In genomic region chr8:91948173-91948940, GRCm38 (mm10) we compare ENCODE assay signal across 14 mouse cellular contexts.
DNase-seq lines count a peak whose midpoint lies in the region; ATAC-seq and TF ChIP-seq lines count a peak whose summit lies in the region.
"Had no signal": no experiment of that assay in that cellular context is flagged by ENCODE, and none has a peak within 500 bp of the region (broad histone marks: within the 10 kb centered on the region; RNA-seq: fewer than 3 reads in every experiment).

No protein-coding gene starts in this region.

- DNase-seq in hindbrain, embryonic 11.5 days (ENCODE audit: low spot score): no peak
- DNase-seq in limb, embryonic 10.5 days (ENCODE audit: low spot score): peak; percentile 78
- no peak for DNase-seq in yolk sac, embryonic 10.5 days (ENCODE audit: low spot score)
- no peak for DNase-seq in midbrain, postnatal 0 days (ENCODE audit: low spot score)
- DNase-seq: B cell, adult 2 months; cerebellum, adult 11 months; liver, embryonic 13.5 days had no signal

- 65% methylated on average over 18 of the region's 18 CpGs for WGBS in hindbrain, embryonic 15.5 days
- WGBS in hindbrain, embryonic 11.5 days: 66% methylated on average over 18 of the region's 18 CpGs
- WGBS in embryonic facial prominence, embryonic 15.5 days: 31% methylated on average over 18 of the region's 18 CpGs
- 19% methylated on average over 18 of the region's 18 CpGs for WGBS in limb, embryonic 10.5 days
- WGBS in midbrain, postnatal 0 days: 55% methylated on average over 18 of the region's 18 CpGs

- H3K9me3 ChIP-seq in hindbrain, embryonic 15.5 days: no peaks in the 10 kb centered on the region
- no peaks in the 10 kb centered on the region for H3K9me3 ChIP-seq in hindbrain, embryonic 11.5 days (ENCODE audit: control insufficient read depth, low read length)
- no peaks in the 10 kb centered on the region for H3K9me3 ChIP-seq in embryonic facial prominence, embryonic 15.5 days (replicated peaks)
- no peaks in the 10 kb centered on the region for H3K9me3 ChIP-seq in limb, embryonic 10.5 days (replicated peaks)
- H3K9me3 ChIP-seq in midbrain, postnatal 0 days (ENCODE audit: low read length): no peaks in the 10 kb centered on the region
- H3K9me3 ChIP-seq: heart, embryonic 10.5 days; liver, embryonic 13.5 days; midbrain, embryonic 12.5 days had no signal

- no peak for TF ChIP-seq CTCF in midbrain, postnatal 0 days (IDR thresholded peaks at IDR 0.05)

- no peak overlapping the region for H3K9ac ChIP-seq in hindbrain, embryonic 15.5 days
- no peak overlapping the region for H3K9ac ChIP-seq in hindbrain, embryonic 11.5 days (ENCODE audit: low read depth, low read length)
- no peak overlapping the region for H3K9ac ChIP-seq in embryonic facial prominence, embryonic 15.5 days
- no peak overlapping the region for H3K9ac ChIP-seq in midbrain, postnatal 0 days (replicated peaks; ENCODE audit: low read length, poor library complexity, severe bottlenecking)
- H3K9ac ChIP-seq: liver, embryonic 13.5 days; midbrain, embryonic 12.5 days had no signal

- no peak for ATAC-seq in hindbrain, embryonic 15.5 days (ENCODE audit: low FRiP score, low read depth)
- ATAC-seq in hindbrain, embryonic 11.5 days (ENCODE audit: low FRiP score): no peak
- no peak; the same call in 1 of the 2 replicates for ATAC-seq in embryonic facial prominence, embryonic 15.5 days (ENCODE audit: insufficient number of reproducible peaks, low FRiP score, low TSS enrichment, low read depth)
- ATAC-seq in granulocyte monocyte progenitor cell, adult 5-6 weeks (replicated peaks; ENCODE audit: poor library complexity, severe bottlenecking): no peak
- no peak for ATAC-seq in midbrain, postnatal 0 days (ENCODE audit: low FRiP score)
- ATAC-seq: inflammation-experienced regulatory T-cells, adult 6 months had no signal

- no peaks in the 10 kb centered on the region for H3K27me3 ChIP-seq in hindbrain, embryonic 15.5 days
- H3K27me3 ChIP-seq in hindbrain, embryonic 11.5 days (ENCODE audit: control insufficient read depth, insufficient read depth, low read length): no peaks in the 10 kb centered on the region
- H3K27me3 ChIP-seq in embryonic facial prominence, embryonic 15.5 days: peaks cover 21% of the 10 kb centered on the region
- peaks cover 80% of the 10 kb centered on the region for H3K27me3 ChIP-seq in limb, embryonic 10.5 days (ENCODE audit: low read depth, poor library complexity, severe bottlenecking)
- H3K27me3 ChIP-seq in midbrain, postnatal 0 days (ENCODE audit: insufficient read depth, low read length): 0 out of 2 replicates have a peak, but pooled peaks cover 4% of the 10 kb centered on the region

- no peak overlapping the region for H3K4me3 ChIP-seq in hindbrain, embryonic 15.5 days
- no peak overlapping the region for H3K4me3 ChIP-seq in hindbrain, embryonic 11.5 days (ENCODE audit: low read depth, low read length)
- H3K4me3 ChIP-seq in brown adipose tissue, adult 24 weeks (ENCODE audit: insufficient read depth, low read depth, low read length): peak overlapping the region; percentile 18; the same call in 1 of the 2 replicates
- peak overlapping the region; percentile 16 for H3K4me3 ChIP-seq in embryonic facial prominence, embryonic 15.5 days (replicated peaks)
- H3K4me3 ChIP-seq in limb, embryonic 10.5 days: peak overlapping the region; percentile 30
- H3K4me3 ChIP-seq in midbrain, postnatal 0 days (ENCODE audit: low read depth, low read length): no peak overlapping the region
- H3K4me3 ChIP-seq: heart, embryonic 10.5 days; liver, embryonic 13.5 days; midbrain, embryonic 12.5 days had no signal

- no peaks in the 10 kb centered on the region for H3K4me1 ChIP-seq in hindbrain, embryonic 15.5 days (replicated peaks)
- H3K4me1 ChIP-seq in hindbrain, embryonic 11.5 days (replicated peaks; ENCODE audit: control insufficient read depth, insufficient read depth, low read length): no peaks in the 10 kb centered on the region
- no peaks in the 10 kb centered on the region for H3K4me1 ChIP-seq in brown adipose tissue, adult 24 weeks (ENCODE audit: control insufficient read depth, insufficient read depth, insufficient read length, low read length)
- H3K4me1 ChIP-seq in embryonic facial prominence, embryonic 15.5 days: peaks cover 15% of the 10 kb centered on the region
- H3K4me1 ChIP-seq in limb, embryonic 10.5 days: peaks cover 63% of the 10 kb centered on the region
- H3K4me1 ChIP-seq in midbrain, postnatal 0 days (ENCODE audit: insufficient read depth, low read length): no peaks in the 10 kb centered on the region
- H3K4me1 ChIP-seq: heart, embryonic 10.5 days; liver, embryonic 13.5 days; midbrain, embryonic 12.5 days had no signal

- H3K36me3 ChIP-seq in hindbrain, embryonic 15.5 days: no peaks in the 10 kb centered on the region
- no peaks in the 10 kb centered on the region for H3K36me3 ChIP-seq in hindbrain, embryonic 11.5 days (ENCODE audit: control insufficient read depth, insufficient read depth, low read length)
- no peaks in the 10 kb centered on the region for H3K36me3 ChIP-seq in embryonic facial prominence, embryonic 15.5 days
- no peaks in the 10 kb centered on the region for H3K36me3 ChIP-seq in limb, embryonic 10.5 days
- no peaks in the 10 kb centered on the region for H3K36me3 ChIP-seq in midbrain, postnatal 0 days (ENCODE audit: insufficient read depth, low read length)
- H3K36me3 ChIP-seq: heart, embryonic 10.5 days; liver, embryonic 13.5 days; midbrain, embryonic 12.5 days had no signal

- no peak overlapping the region for H3K27ac ChIP-seq in hindbrain, embryonic 15.5 days (replicated peaks)
- no peak overlapping the region for H3K27ac ChIP-seq in hindbrain, embryonic 11.5 days (ENCODE audit: low read depth, low read length)
- H3K27ac ChIP-seq in brown adipose tissue, adult 24 weeks (replicated peaks; ENCODE audit: low read depth, low read length): no peak overlapping the region
- H3K27ac ChIP-seq in embryonic facial prominence, embryonic 15.5 days (replicated peaks): 0 out of 2 replicates have a peak overlapping the region, but pooled peaks have one; percentile 6
- H3K27ac ChIP-seq in limb, embryonic 10.5 days: no peak overlapping the region; the same call in 1 of the 2 replicates
- H3K27ac ChIP-seq in midbrain, postnatal 0 days (ENCODE audit: low read depth, low read length): no peak overlapping the region
- H3K27ac ChIP-seq: heart, embryonic 10.5 days; liver, embryonic 13.5 days; midbrain, embryonic 12.5 days had no signal

- 0 out of 2 replicates have a peak overlapping the region, but pooled peaks have one; percentile 8 for H3K4me2 ChIP-seq in hindbrain, embryonic 15.5 days
- no peak overlapping the region for H3K4me2 ChIP-seq in hindbrain, embryonic 11.5 days (replicated peaks; ENCODE audit: low read depth, low read length)
- H3K4me2 ChIP-seq in embryonic facial prominence, embryonic 15.5 days (replicated peaks): peak overlapping the region; percentile 46
- no peak overlapping the region for H3K4me2 ChIP-seq in midbrain, postnatal 0 days (ENCODE audit: low read depth, low read length, poor library complexity, severe bottlenecking)
- H3K4me2 ChIP-seq: liver, embryonic 13.5 days; midbrain, embryonic 12.5 days had no signal

Comparison
In these comparisons a context has a peak if more than half of its experiments do, and no peak if none do; other contexts are left out.
1. H3K4me2 ChIP-seq: peak in hindbrain, embryonic 15.5 days (single experiment) and embryonic facial prominence, embryonic 15.5 days (single experiment); none in hindbrain, embryonic 11.5 days (single experiment) and midbrain, postnatal 0 days (single experiment).
2. H3K4me3 ChIP-seq: peak in brown adipose tissue, adult 24 weeks (single experiment), embryonic facial prominence, embryonic 15.5 days (single experiment) and limb, embryonic 10.5 days (single experiment); none in hindbrain, embryonic 15.5 days (single experiment), hindbrain, embryonic 11.5 days (single experiment) and midbrain, postnatal 0 days (single experiment).